In the genomic region with DNA sequence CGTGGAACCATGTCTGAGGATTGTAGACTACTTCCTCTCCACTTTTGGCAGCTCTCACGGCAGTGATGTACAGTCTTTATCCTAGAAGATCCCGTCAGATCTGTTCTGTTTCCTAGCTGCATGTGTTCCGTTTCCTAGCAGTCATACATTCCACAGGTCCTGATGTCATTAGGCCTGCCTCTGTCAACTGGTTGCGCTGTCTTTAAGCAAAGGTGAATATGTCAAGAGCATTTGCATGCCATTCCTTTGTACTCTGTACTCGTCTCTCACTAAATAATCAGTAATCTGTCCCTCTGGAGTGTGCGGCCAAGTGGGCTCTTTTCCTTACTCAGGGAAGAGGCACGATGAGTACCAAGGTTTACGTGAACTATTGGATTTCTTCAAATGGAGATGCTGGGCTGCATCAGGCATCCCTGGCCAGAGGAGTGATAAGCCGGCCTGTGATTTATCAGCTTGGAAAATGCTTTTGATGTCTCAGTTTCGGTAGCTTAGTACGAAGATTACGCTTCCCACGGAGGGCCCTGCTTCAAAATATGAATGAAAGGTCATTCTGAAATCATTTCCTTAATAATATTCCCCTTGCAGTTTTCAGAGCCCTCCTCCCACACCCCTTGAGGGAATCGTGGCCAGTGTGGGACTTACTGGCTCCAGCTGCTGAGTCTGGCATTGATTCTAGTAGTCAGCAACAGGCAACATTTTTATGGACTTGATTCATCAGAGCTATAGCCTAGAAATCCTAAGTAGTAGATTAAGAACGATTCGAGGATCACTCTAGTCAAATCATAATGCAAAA, we compare ENCODE assay signal across 8 mouse cellular contexts. TPM values are rescaled to one million over a fixed set of nuclear protein-coding genes. Genes with fewer than 3 reads are reported as not detected.
DNase-seq lines count a peak whose midpoint lies in the region; ATAC-seq and TF ChIP-seq lines count a peak whose summit lies in the region.

No protein-coding gene starts in this region.

- peak; percentile 13 to 31 for DNase-seq in lung, adult 18-20 months
- DNase-seq in retina, embryonic 14.5 days (ENCODE audit: low spot score), result peak; percentile 8
- no peak for DNase-seq in c-Kit-positive CD71-positive TER-119-positive erythroid progenitor cells, embryonic 14.5 days (ENCODE audit: low spot score)
- DNase-seq in thymus, postnatal 14 days, result no peak

- no peaks in the 10 kb centered on the region for H3K27me3 ChIP-seq in C2C12 (ENCODE audit: control insufficient read depth, insufficient read depth, insufficient read length)
- H3K27me3 ChIP-seq in heart, embryonic 13.5 days (replicated peaks), result 0 out of 2 replicates have a peak, but pooled peaks cover 4% of the 10 kb centered on the region

- no peak overlapping the region for H3K27ac ChIP-seq in cortical plate, adult 2 months (ENCODE audit: insufficient read depth, low read length)
- H3K27ac ChIP-seq in heart, embryonic 13.5 days (replicated peaks), result 0 out of 2 replicates have a peak overlapping the region, but pooled peaks have one; percentile 28

- TF ChIP-seq CTCF in C2C12 (IDR thresholded peaks at IDR 0.05; ENCODE audit: control insufficient read depth, insufficient read depth, insufficient read length), result no peak
- TF ChIP-seq CTCF in cortical plate, adult 2 months (IDR thresholded peaks at IDR 0.05; ENCODE audit: extremely low read depth, insufficient read depth, low read length), result no peak

- no peaks in the 10 kb centered on the region for H3K36me3 ChIP-seq in C2C12 (ENCODE audit: control insufficient read depth, insufficient read depth)
- H3K36me3 ChIP-seq in heart, embryonic 13.5 days, result no peaks in the 10 kb centered on the region

- peak overlapping the region; percentile 85 for H3K4me3 ChIP-seq in C2C12 (ENCODE audit: insufficient read depth, poor library complexity, severe bottlenecking)
- H3K4me3 ChIP-seq in cortical plate, adult 2 months (ENCODE audit: insufficient read depth, low read length), result peak overlapping the region; percentile 28
- peak overlapping the region; percentile 32 for H3K4me3 ChIP-seq in heart, embryonic 13.5 days

- peaks cover 84% of the 10 kb centered on the region for H3K79me2 ChIP-seq in C2C12 (ENCODE audit: control insufficient read depth, insufficient read depth)

- peaks cover 3% of the 10 kb centered on the region; the same call in 1 of the 2 replicates for H3K4me1 ChIP-seq in cortical plate, adult 2 months (ENCODE audit: control insufficient read depth, insufficient read depth, low read length)
- peaks cover 31% of the 10 kb centered on the region for H3K4me1 ChIP-seq in heart, embryonic 13.5 days

- TF ChIP-seq POLR2A in cortical plate, adult 2 months (IDR thresholded peaks at IDR 0.05; ENCODE audit: extremely low read depth, insufficient read depth, low read length), result no peak

- peak overlapping the region; percentile 40; the same call in 1 of the 2 replicates for H3K9ac ChIP-seq in heart, embryonic 13.5 days

- H3K79me3 ChIP-seq in C2C12 (ENCODE audit: low read depth), result peaks cover 77% of the 10 kb centered on the region

- WGBS in heart, embryonic 13.5 days, result 23% methylated on average over 17 of the region's 17 CpGs

- no peak overlapping the region for H3ac ChIP-seq in C2C12 (ENCODE audit: control insufficient read depth, insufficient read length, low read depth)

- no peak for ATAC-seq in heart, embryonic 13.5 days (ENCODE audit: extremely low read depth, insufficient number of reproducible peaks, low FRiP score, low TSS enrichment)
- ATAC-seq in megakaryocyte, adult 5-6 weeks (ENCODE audit: poor library complexity, severe bottlenecking), result no peak

- H3K4me2 ChIP-seq in heart, embryonic 13.5 days, result peak overlapping the region; percentile 65

- H3K9me3 ChIP-seq in heart, embryonic 13.5 days, result no peaks in the 10 kb centered on the region

TF ChIP-seq in C2C12, 6 proteins besides CTCF, POLR2A, EP300 and RAD21:
- no peak for TF ChIP-seq CEBPB (IDR thresholded peaks at IDR 0.05; ENCODE audit: low read depth)
- no peak for TF ChIP-seq FOSL1 (IDR thresholded peaks at IDR 0.05; ENCODE audit: insufficient read depth, low read length, poor library complexity, severe bottlenecking)
- no peak for TF ChIP-seq MYOD1 (IDR thresholded peaks at IDR 0.05; ENCODE audit: control insufficient read depth, insufficient read length, low read depth)
- TF ChIP-seq MYOG (IDR thresholded peaks at IDR 0.05; ENCODE audit: control insufficient read depth, extremely low read depth, insufficient read length), result no peak
- TF ChIP-seq USF1 (IDR thresholded peaks at IDR 0.05; ENCODE audit: low read depth), result no peak
- TF ChIP-seq MAX (IDR thresholded peaks at IDR 0.05), result no peak

RNA-seq across cellular contexts. Expression of a gene that starts 4.2 kb away (rescaled TPM):
- 9.8 TPM for polyA plus RNA-seq in C2C12 (2012; fragmentation: generic; extraction: Trizol)
- 63.0 and 64.8 TPM in 2 replicates for polyA plus RNA-seq in cortical plate, adult 2 months (2012; rRNA removed)
- 5.9 and 6.8 TPM in 2 replicates for polyA plus RNA-seq in heart, embryonic 13.5 days (2015; fragmentation: Nextera tagmentation; extraction: Ambion mirVana)
- 0.09 TPM in 1 of 2 replicates, not detected in the other for total RNA-seq in megakaryocyte, adult 5-6 weeks (2015)
- 0.04 and 0.15 TPM in 2 replicates for total RNA-seq in megakaryocyte, adult 5-6 weeks (2017)

Comparison
In these comparisons a context has a peak if more than half of its experiments do, and no peak if none do; other contexts are left out.
1. H3K4me3 ChIP-seq: peak in every context shown above with its lines; median percentile 85 in C2C12; 32 in heart, embryonic 13.5 days; 28 in cortical plate, adult 2 months.
2. DNase-seq: peak in lung, adult 18-20 months (2 of 2) and retina, embryonic 14.5 days (single experiment); none in c-Kit-positive CD71-positive TER-119-positive erythroid progenitor cells, embryonic 14.5 days (single experiment) and thymus, postnatal 14 days (single experiment).